Mouse (Mus musculus): ENCODE data around the gene Gm20449. TPM values are rescaled to one million over a fixed set of nuclear protein-coding genes. Genes with fewer than 3 reads are reported as not detected.
"Not testable (repeated sequence)": the region's sequence is repeated elsewhere in the genome, so short reads cannot be mapped to it uniquely, and the experiment has no call there.

The Gm20449 gene
- polyA plus RNA-seq, 2 experiments, result not detected

DNA sequence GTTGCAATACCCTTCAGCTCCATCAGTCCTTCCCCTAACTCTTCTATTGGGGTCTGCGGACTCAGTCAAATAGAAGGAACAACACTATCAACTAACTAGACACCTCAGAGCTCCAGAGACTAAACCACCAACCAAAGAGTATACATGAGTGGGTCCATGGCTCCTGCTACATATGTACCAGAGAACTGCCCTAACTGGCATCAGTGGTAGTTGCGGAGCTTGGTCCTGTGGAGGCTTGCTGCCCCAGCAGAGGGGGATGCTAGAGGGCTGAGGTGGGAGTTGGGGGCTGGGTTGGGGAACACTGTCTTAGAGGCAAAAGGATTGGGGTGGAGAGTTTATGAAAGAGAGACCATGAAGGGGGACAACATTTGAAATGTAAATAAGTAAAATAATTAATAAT, 1.3 kb downstream of the Gm20449 start:
- Histone ChIP-seq H3K9me3 (ENCODE audit: control insufficient read depth, low read length) (no peaks in the 10 kb centered on the region), H3K4me3 (ENCODE audit: insufficient read depth in 1 of 2, low read depth in 2 of 2, low read length in 2 of 2) (no peak overlapping the region), H3K9ac (replicated peaks) (no peak overlapping the region), H3K36me3 (replicated peaks; ENCODE audit: control insufficient read depth, insufficient read depth, low read depth) (no peaks in the 10 kb centered on the region), H3K4me2 (ENCODE audit: low read depth) (no peak overlapping the region), H3K27me3 (ENCODE audit: control insufficient read depth, insufficient read depth, low read length) (no peaks in the 10 kb centered on the region), H3K4me1 (replicated peaks; ENCODE audit: control insufficient read depth in 2 of 2, insufficient read depth in 2 of 2, low read length in 1 of 2) (peaks cover 0 to 2% of the 10 kb centered on the region in 2 experiments; a peak in 1 of 4 replicates), H3K27ac (no peak overlapping the region)
- TF ChIP-seq EP300 (IDR thresholded peaks at IDR 0.05; ENCODE audit: low read depth) (no peak), CTCF (IDR thresholded peaks at IDR 0.05; ENCODE audit: low read depth) (no peak)
- WGBS (ENCODE audit: insufficient replicate concordance), result 95% methylated on average over 2 of the region's 2 CpGs
- DNase-seq (ENCODE audit: low read depth in 3 of 3, low spot score in 3 of 3), result no peak
- no peak for ATAC-seq (ENCODE audit: insufficient read depth)

DNA sequence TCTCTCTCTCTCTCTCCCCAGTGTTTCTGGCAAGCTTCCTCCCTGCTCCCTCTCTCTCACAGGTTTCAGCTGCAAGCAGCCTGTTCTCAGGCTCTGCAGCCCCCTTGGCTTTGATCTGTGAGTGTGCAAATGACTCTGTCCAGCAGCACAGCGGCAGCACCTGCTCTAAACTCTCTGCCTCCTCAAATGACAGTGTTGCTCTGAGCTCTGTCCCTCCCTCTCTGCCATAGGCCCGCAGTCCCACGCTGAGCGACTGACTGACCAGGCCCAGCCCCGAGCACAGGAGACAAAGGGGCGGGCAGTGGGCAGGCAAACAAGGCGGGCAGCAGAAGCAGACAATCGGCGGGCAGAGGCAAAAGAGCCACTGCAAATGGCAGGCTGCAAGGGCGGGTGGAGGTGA, 47.4 kb downstream of the Gm20449 start:
- ATAC-seq (ENCODE audit: insufficient read depth) (no peak), DNase-seq (ENCODE audit: low read depth in 3 of 3, low spot score in 3 of 3) (no peak)
- TF ChIP-seq EP300 (IDR thresholded peaks at IDR 0.05; ENCODE audit: low read depth) (no peak), CTCF (IDR thresholded peaks at IDR 0.05; ENCODE audit: low read depth) (no peak)
- H3K4me2 ChIP-seq (ENCODE audit: low read depth), result no peak overlapping the region
- no peak overlapping the region for H3K9ac ChIP-seq (replicated peaks)
- H3K27ac ChIP-seq, result no peak overlapping the region
- no peaks in the 10 kb centered on the region for H3K4me1 ChIP-seq (replicated peaks; ENCODE audit: control insufficient read depth in 2 of 2, insufficient read depth in 2 of 2, low read length in 1 of 2)
- H3K36me3 ChIP-seq (replicated peaks; ENCODE audit: control insufficient read depth, insufficient read depth, low read depth), result no peaks in the 10 kb centered on the region
- no peak overlapping the region for H3K4me3 ChIP-seq (ENCODE audit: insufficient read depth in 1 of 2, low read depth in 2 of 2, low read length in 2 of 2)
- H3K27me3 ChIP-seq (ENCODE audit: control insufficient read depth, insufficient read depth, low read length), result no peaks in the 10 kb centered on the region
- WGBS (ENCODE audit: insufficient replicate concordance), result 7% methylated on average over 10 of the region's 10 CpGs
- no peaks in the 10 kb centered on the region for H3K9me3 ChIP-seq (ENCODE audit: control insufficient read depth, low read length)

DNA sequence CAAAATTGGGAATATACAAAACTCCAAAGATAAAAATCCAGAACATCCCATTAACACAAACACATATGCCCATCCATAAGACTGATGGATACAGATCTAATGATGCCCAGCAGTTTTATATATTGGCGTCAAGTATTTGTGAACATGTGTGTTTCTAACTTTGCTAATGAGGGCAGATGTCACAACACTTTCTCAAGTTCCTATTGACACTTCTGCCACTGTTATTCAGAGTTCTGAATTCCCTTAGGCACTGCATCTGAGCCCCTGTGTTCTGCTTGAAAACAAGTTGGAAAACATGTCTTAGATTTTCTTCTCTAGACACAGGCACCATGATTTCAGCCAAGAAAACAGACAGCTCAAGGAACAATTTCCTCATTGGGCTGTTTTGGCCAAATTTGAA, 50.6 kb downstream of the Gm20449 start, which contains the start of gene Vmn2r57:
Vmn2r57 (minus strand) TSS at position 101 of the 400 bp plus-strand sequence.
- not testable (repeated sequence) for H3K27me3 ChIP-seq (ENCODE audit: control insufficient read depth, insufficient read depth, low read length); H3K4me3 ChIP-seq (ENCODE audit: insufficient read depth in 1 of 2, low read depth in 2 of 2, low read length in 2 of 2); H3K27ac ChIP-seq; H3K9me3 ChIP-seq (ENCODE audit: control insufficient read depth, low read length); H3K36me3 ChIP-seq (replicated peaks; ENCODE audit: control insufficient read depth, insufficient read depth, low read depth); H3K9ac ChIP-seq (replicated peaks); ATAC-seq (ENCODE audit: insufficient read depth); H3K4me2 ChIP-seq (ENCODE audit: low read depth); H3K4me1 ChIP-seq (replicated peaks; ENCODE audit: control insufficient read depth in 2 of 2, insufficient read depth in 2 of 2, low read length in 1 of 2); DNase-seq (ENCODE audit: low read depth in 3 of 3, low spot score in 3 of 3)
- WGBS (ENCODE audit: insufficient replicate concordance), result 47% methylated on average over 1 of the region's 1 CpGs

DNA sequence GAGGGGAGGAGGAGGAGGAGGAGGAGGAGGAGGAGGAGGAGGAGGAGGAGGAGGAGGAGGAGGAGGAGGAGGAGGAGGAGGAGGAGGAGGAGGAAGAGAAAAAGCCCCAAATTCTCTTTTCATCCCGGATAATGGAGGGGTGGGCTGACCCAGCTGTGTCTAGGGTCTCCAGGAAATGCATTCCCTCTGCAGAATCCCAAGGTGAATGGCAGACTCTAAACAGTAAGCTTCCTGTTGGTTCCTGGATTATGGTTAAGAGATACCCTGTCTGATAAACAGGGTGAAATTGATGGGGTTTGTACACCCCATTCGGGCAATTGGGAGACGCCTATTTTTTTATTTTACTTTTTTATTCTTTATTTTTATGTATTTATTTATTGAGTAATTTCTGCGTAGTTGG, 105.1 kb downstream of the Gm20449 start:
- H3K4me3 ChIP-seq (ENCODE audit: insufficient read depth in 1 of 2, low read depth in 2 of 2, low read length in 2 of 2), result no peak overlapping the region
- H3K9me3 ChIP-seq (ENCODE audit: control insufficient read depth, low read length), result no peaks in the 10 kb centered on the region
- 63% methylated on average over 4 of the region's 4 CpGs for WGBS (ENCODE audit: insufficient replicate concordance)
- no peak overlapping the region for H3K27ac ChIP-seq
- no peaks in the 10 kb centered on the region for H3K36me3 ChIP-seq (replicated peaks; ENCODE audit: control insufficient read depth, insufficient read depth, low read depth)
- no peak overlapping the region for H3K9ac ChIP-seq (replicated peaks)
- H3K4me1 ChIP-seq (replicated peaks; ENCODE audit: control insufficient read depth in 2 of 2, insufficient read depth in 2 of 2, low read length in 1 of 2), result no peaks in the 10 kb centered on the region
- no peaks in the 10 kb centered on the region for H3K27me3 ChIP-seq (ENCODE audit: control insufficient read depth, insufficient read depth, low read length)
- H3K4me2 ChIP-seq (ENCODE audit: low read depth), result no peak overlapping the region
- TF ChIP-seq EP300 (IDR thresholded peaks at IDR 0.05; ENCODE audit: low read depth) (no peak), CTCF (IDR thresholded peaks at IDR 0.05; ENCODE audit: low read depth) (no peak)
- ATAC-seq (ENCODE audit: insufficient read depth) (no peak), DNase-seq (ENCODE audit: low read depth in 3 of 3, low spot score in 3 of 3) (no peak)

DNA sequence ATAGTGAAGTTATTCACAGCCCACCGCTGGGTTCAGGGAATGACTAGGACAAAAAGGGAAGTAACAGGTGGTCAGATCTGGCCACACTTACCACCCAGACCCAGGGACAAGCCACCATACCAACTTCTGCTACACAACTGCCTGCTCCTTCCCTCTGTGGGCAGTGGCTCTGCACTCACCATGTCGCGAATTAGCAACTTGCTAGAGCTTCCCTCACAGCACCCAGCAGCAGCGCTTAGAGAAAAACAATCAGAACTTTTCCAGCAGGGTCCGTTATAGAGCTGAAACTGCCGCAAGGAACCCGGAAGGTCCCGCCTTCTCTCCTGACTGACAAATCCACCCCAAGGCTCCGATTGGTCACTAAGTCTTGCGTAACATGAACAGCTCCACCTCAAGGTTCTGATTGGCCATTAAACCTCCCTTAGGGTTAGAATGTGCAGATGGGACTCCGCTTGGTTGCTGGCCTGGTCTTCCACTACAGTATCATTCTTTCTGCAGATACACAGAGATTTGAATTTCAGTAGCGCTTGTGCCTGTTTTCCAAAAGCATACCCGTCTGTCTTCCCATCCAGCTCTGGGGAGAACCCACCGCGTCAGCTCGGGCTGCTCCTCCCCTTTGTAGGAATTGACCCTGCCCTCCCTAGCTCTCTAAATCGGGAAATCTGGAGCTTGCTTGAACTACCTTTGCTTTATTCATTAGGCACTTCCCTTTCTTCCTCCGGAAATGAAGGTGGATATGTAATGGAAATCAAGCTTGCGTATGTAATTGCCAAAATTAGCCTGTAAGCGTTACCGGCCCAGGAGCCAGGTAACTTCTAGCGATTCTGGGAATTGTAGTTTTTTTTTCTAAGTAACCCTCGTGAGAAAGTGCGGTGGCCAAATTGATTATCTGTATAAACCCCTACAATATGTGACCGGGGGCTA, 105.9 kb downstream of the Gm20449 start, which contains the start of gene AI987944:
AI987944 (minus strand) TSS at position 332 of the 924 bp plus-strand sequence.
- DNase-seq (ENCODE audit: low read depth in 3 of 3, low spot score in 3 of 3) (peak; percentile 81 to 87 (median 82)), ATAC-seq (ENCODE audit: insufficient read depth) (peak; percentile 99)
- peak within 1 kb of the TSS; percentile 64 for H3K9ac ChIP-seq (replicated peaks)
- H3K36me3 ChIP-seq (replicated peaks; ENCODE audit: control insufficient read depth, insufficient read depth, low read depth), result no peaks in the 10 kb centered on the region
- H3K27ac ChIP-seq, result no peak within 1 kb of the TSS; the same call in 1 of the 2 replicates
- peak within 1 kb of the TSS; percentile 72 for H3K4me2 ChIP-seq (ENCODE audit: low read depth)
- H3K4me1 ChIP-seq (replicated peaks; ENCODE audit: control insufficient read depth in 2 of 2, insufficient read depth in 2 of 2, low read length in 1 of 2), result no peaks in the 10 kb centered on the region
- under 1% methylated on average over 25 of the region's 25 CpGs for WGBS (ENCODE audit: insufficient replicate concordance)
- H3K9me3 ChIP-seq (ENCODE audit: control insufficient read depth, low read length), result no peaks in the 10 kb centered on the region
- peak within 1 kb of the TSS; percentile 67 to 96 for H3K4me3 ChIP-seq (ENCODE audit: insufficient read depth in 1 of 2, low read depth in 2 of 2, low read length in 2 of 2)
- no peak for TF ChIP-seq CTCF (IDR thresholded peaks at IDR 0.05; ENCODE audit: low read depth)
- TF ChIP-seq EP300 (IDR thresholded peaks at IDR 0.05; ENCODE audit: low read depth), result no peak
- no peaks in the 10 kb centered on the region for H3K27me3 ChIP-seq (ENCODE audit: control insufficient read depth, insufficient read depth, low read length)

Other genes with a start within 250 kb of the Gm20449 start
- gene AI987944, start 106.0 kb downstream of the Gm20449 start, polyA plus RNA-seq (2012; rRNA removed), result 1.5 and 2.5 TPM in 2 replicates
- gene AI987944, start 106.0 kb downstream of the Gm20449 start, polyA plus RNA-seq (2014; fragmentation: Nextera tagmentation; extraction: Ambion mirVana), result 4.9 and 5.0 TPM in 2 replicates
- 0.02 and 0.03 TPM in 2 replicates for gene Vmn2r57, start 50.7 kb downstream of the Gm20449 start, polyA plus RNA-seq (2012; rRNA removed)
- gene Vmn2r57, start 50.7 kb downstream of the Gm20449 start, polyA plus RNA-seq (2014; fragmentation: Nextera tagmentation; extraction: Ambion mirVana), result not detected in 2 replicates
- 1.4 and 2.0 TPM in 2 replicates for gene AW146154, start 473 bp upstream of the Gm20449 start, polyA plus RNA-seq (2012; rRNA removed)
- 1.8 and 3.0 TPM in 2 replicates for gene AW146154, start 473 bp upstream of the Gm20449 start, polyA plus RNA-seq (2014; fragmentation: Nextera tagmentation; extraction: Ambion mirVana)
- gene Gm6871, start 74.2 kb upstream of the Gm20449 start, polyA plus RNA-seq (2012; rRNA removed), result not detected in 2 replicates
- not detected in 2 replicates for gene Gm6871, start 74.2 kb upstream of the Gm20449 start, polyA plus RNA-seq (2014; fragmentation: Nextera tagmentation; extraction: Ambion mirVana)
- 2.5 and 4.0 TPM in 2 replicates for gene 2610021A01Rik, start 99.8 kb upstream of the Gm20449 start, polyA plus RNA-seq (2012; rRNA removed)
- 4.3 and 5.5 TPM in 2 replicates for gene 2610021A01Rik, start 99.8 kb upstream of the Gm20449 start, polyA plus RNA-seq (2014; fragmentation: Nextera tagmentation; extraction: Ambion mirVana)
- gene Zfp788, start 133.8 kb upstream of the Gm20449 start, polyA plus RNA-seq (2012; rRNA removed), result 0.69 and 1.4 TPM in 2 replicates
- 3.0 and 3.4 TPM in 2 replicates for gene Zfp788, start 133.8 kb upstream of the Gm20449 start, polyA plus RNA-seq (2014; fragmentation: Nextera tagmentation; extraction: Ambion mirVana)

All from liver, embryonic 14.5 days (tissue).